Mouse (Mus musculus) liver, embryonic 13.5 days (tissue): Measurements from ENCODE around the gene Ccdc17. TPM values are rescaled to one million over a fixed set of nuclear protein-coding genes. Genes with fewer than 3 reads are reported as not detected.

ENCODE experiments used
- ATAC-seq: fragments of 200-750 bp; cut with Nextera tagmentation; 2 replicates; pipeline ENCODE4 v1.8.0; 2017; ENCODE audit warnings: low read depth, mild to moderate bottlenecking, moderate number of reproducible peaks, moderate library complexity
- DNase-seq: peaks from one replicate; pipeline ENCODE4 v3.0.0; 2022
- H3K27ac ChIP-seq: fragments of 300-500 bp; sonication (generic); 2 replicates; pipeline ENCODE4 v1.5.1; 2015; ENCODE audit warnings: moderate library complexity, mild to moderate bottlenecking, inconsistent platforms
- H3K27me3 ChIP-seq: fragments of 300-500 bp; sonication (generic); 2 replicates; pipeline ENCODE4 v1.6.1; 2015; ENCODE audit warnings: mild to moderate bottlenecking, inconsistent platforms
- H3K36me3 ChIP-seq: fragments of 300-500 bp; sonication (generic); 2 replicates; pipeline ENCODE4 v1.6.1; 2015; ENCODE audit warnings: mild to moderate bottlenecking, inconsistent platforms
- H3K4me1 ChIP-seq: fragments of 300-500 bp; sonication (generic); replicated peaks from 2 replicates; pipeline ENCODE4 v1.6.1; 2015; ENCODE audit warnings: inconsistent platforms
- H3K4me2 ChIP-seq: fragments of 300-500 bp; sonication (generic); 2 replicates; pipeline ENCODE4 v1.6.1; 2015; ENCODE audit warnings: inconsistent platforms, mild to moderate bottlenecking, moderate library complexity
- H3K4me3 ChIP-seq: fragments of 300-500 bp; sonication (generic); replicated peaks from 2 replicates; pipeline ENCODE4 v1.5.1; 2015; ENCODE audit warnings: mild to moderate bottlenecking, inconsistent platforms
- H3K9ac ChIP-seq: fragments of 300-500 bp; sonication (generic); 2 replicates; pipeline ENCODE4 v1.6.1; 2015; ENCODE audit warnings: mild to moderate bottlenecking, inconsistent platforms
- H3K9me3 ChIP-seq: fragments of 300-500 bp; sonication (generic); replicated peaks from 2 replicates; pipeline ENCODE4 v1.6.1; 2016; ENCODE audit warnings: inconsistent platforms
- WGBS: fragments of 180-500 bp; shearing (Covaris S2); methylation state at CpG from one replicate; pipeline ENCODE4 v1.1.7; 2015; ENCODE audit not compliant: insufficient replicate concordance; 5-methylcytosine and 5-hydroxymethylcytosine counted together
- polyA plus RNA-seq: library from polyadenylated mRNA; unstranded; fragments of >200 nt; fragmentation: Nextera tagmentation; extraction: Ambion mirVana; gene quantifications from 2 replicates; pipeline ENCODE4 v1.2.1, GENCODE M21; 2015

Gene Ccdc17
- polyA plus RNA-seq, 1 experiment from 2014 or later, result 1.8 TPM

- no peak overlapping the region for H3K27ac ChIP-seq
- H3K9ac ChIP-seq, result 0 out of 2 replicates have a peak overlapping the region, but pooled peaks have one; percentile 10
- peak overlapping the region; percentile 82; the same call in 1 of the 2 replicates for H3K4me3 ChIP-seq
- H3K4me2 ChIP-seq, result peak overlapping the region; percentile 75
- H3K4me1 ChIP-seq, result peaks cover 54% of the 10 kb centered on the region
- DNase-seq (no peak), ATAC-seq (no peak)
- H3K36me3 ChIP-seq, result peaks cover 44% of the 10 kb centered on the region
- WGBS, result 81% methylated on average over 2 of the region's 2 CpGs
- H3K27me3 ChIP-seq, result no peaks in the 10 kb centered on the region
- no peaks in the 10 kb centered on the region for H3K9me3 ChIP-seq
Measured at GRCm38 (mm10) chr4:116649411-116649810, 53.0 kb downstream of the Ccdc17 start.

Other genes starting within 250 kb of the Ccdc17 start
- gene Mast2, start 132.5 kb upstream of the Ccdc17 start, polyA plus RNA-seq, result 4.7 and 5.7 TPM in 2 replicates
- 16.2 and 18.5 TPM in 2 replicates for gene Ipp, start 89.1 kb upstream of the Ccdc17 start, polyA plus RNA-seq
- 29.0 and 37.1 TPM in 2 replicates for gene Tmem69, start 40.7 kb upstream of the Ccdc17 start, polyA plus RNA-seq
- gene Gpbp1l1, start 39.0 kb upstream of the Ccdc17 start, polyA plus RNA-seq, result 12.8 and 18.4 TPM in 2 replicates
- gene Nasp, start 31.3 kb downstream of the Ccdc17 start, polyA plus RNA-seq, result 83.0 and 104 TPM in 2 replicates
- 273 and 281 TPM in 2 replicates for gene Akr1a1, start 55.0 kb downstream of the Ccdc17 start, polyA plus RNA-seq
- 994 and 1,129 TPM in 2 replicates for gene Prdx1, start 88.9 kb downstream of the Ccdc17 start, polyA plus RNA-seq
- gene Mmachc, start 111.8 kb downstream of the Ccdc17 start, polyA plus RNA-seq, result 13.6 and 17.1 TPM in 2 replicates
- 13.3 and 13.7 TPM in 2 replicates for gene Ccdc163, start 111.9 kb downstream of the Ccdc17 start, polyA plus RNA-seq
- gene Tesk2, start 124.3 kb downstream of the Ccdc17 start, polyA plus RNA-seq, result 2.1 and 2.5 TPM in 2 replicates
- 20.0 and 20.2 TPM in 2 replicates for gene Toe1, start 211.0 kb downstream of the Ccdc17 start, polyA plus RNA-seq
- 3.9 and 4.0 TPM in 2 replicates for gene Mutyh, start 211.1 kb downstream of the Ccdc17 start, polyA plus RNA-seq
- 0.53 and 0.58 TPM in 2 replicates for gene Hpdl, start 225.1 kb downstream of the Ccdc17 start, polyA plus RNA-seq